Mouse (Mus musculus) ES-Bruce4 (cell line): ENCODE results near the gene Lrrc8c. TPM values are rescaled to one million over a fixed set of nuclear protein-coding genes. Genes with fewer than 3 reads are reported as not detected.

Source experiments
- H3K27ac ChIP-seq: 2 replicates; pipeline ENCODE4 v1.5.1; 2012; ENCODE audit warnings: low read length, inconsistent platforms; ENCODE audit not compliant: insufficient read depth
- H3K27me3 ChIP-seq: 2 replicates; pipeline ENCODE4 v1.6.1; 2012; ENCODE audit warnings: mild to moderate bottlenecking, low read length, inconsistent platforms; ENCODE audit not compliant: control insufficient read depth, poor library complexity, insufficient read depth, severe bottlenecking
- H3K36me3 ChIP-seq: 2 replicates; pipeline ENCODE4 v1.6.1; 2012; ENCODE audit warnings: inconsistent platforms, mild to moderate bottlenecking, low read length, moderate library complexity; ENCODE audit not compliant: control insufficient read depth, poor library complexity, insufficient read depth, severe bottlenecking
- H3K4me1 ChIP-seq: one replicate; pipeline ENCODE4 v1.8.1; 2011; ENCODE audit warnings: low read length; ENCODE audit not compliant: control insufficient read depth, insufficient read depth
- H3K4me3 ChIP-seq: 2 replicates; pipeline ENCODE4 v1.5.1; 2011; ENCODE audit warnings: low read depth, mild to moderate bottlenecking, low read length
- H3K9ac ChIP-seq: 2 replicates; pipeline ENCODE4 v1.6.1; 2012; ENCODE audit warnings: low read depth, mild to moderate bottlenecking, inconsistent platforms; ENCODE audit not compliant: poor library complexity, severe bottlenecking
- H3K9me3 ChIP-seq: replicated peaks from 2 replicates; pipeline ENCODE4 v1.6.1; 2012; ENCODE audit warnings: mild to moderate bottlenecking, low read length, inconsistent platforms; ENCODE audit not compliant: control insufficient read depth, poor library complexity, insufficient read depth, severe bottlenecking
- CTCF ChIP-seq: IDR thresholded peaks from one replicate; pipeline ENCODE4 v1.8.1; 2011; ENCODE audit warnings: low read depth, low read length
- EP300 ChIP-seq: IDR thresholded peaks from 2 replicates; pipeline ENCODE4 v1.6.1; 2011; ENCODE audit warnings: low read depth, low read length; ENCODE audit not compliant: insufficient read depth
- POLR2A ChIP-seq: IDR thresholded peaks from one replicate; pipeline ENCODE4 v1.8.1; 2011; ENCODE audit warnings: low read length; ENCODE audit not compliant: insufficient read depth
- polyA plus RNA-seq: library from polyadenylated mRNA; stranded (reverse); fragments of >200 nt; gene quantifications from 2 replicates; pipeline ENCODE4 v1.2.4, GENCODE M21; 2011; ENCODE audit warnings: low read depth; ENCODE audit not compliant: missing spikeins, insufficient read depth, insufficient read length

Gene Lrrc8c
- polyA plus RNA-seq, 1 experiment = 11.5 TPM

- Histone ChIP-seq H3K36me3 (no peaks in the 10 kb centered on the region), H3K9ac (no peak overlapping the region), H3K27ac (no peak overlapping the region), H3K4me3 (no peak overlapping the region), H3K4me1 (no peaks in the 10 kb centered on the region), H3K27me3 (no peaks in the 10 kb centered on the region), H3K9me3 (no peaks in the 10 kb centered on the region)
- no peak for TF ChIP-seq POLR2A
- TF ChIP-seq EP300 = no peak
- no peak for TF ChIP-seq CTCF
Observed at GRCm38 (mm10) chr5:105484247-105484646, 34.9 kb upstream of the Lrrc8c start.

GRCm38 (mm10) chr5:105484891-105485290 lies 34.3 kb upstream of the Lrrc8c start:
- no peak for TF ChIP-seq EP300
- no peak for TF ChIP-seq POLR2A
- no peak for TF ChIP-seq CTCF
- H3K9me3 ChIP-seq = no peaks in the 10 kb centered on the region
- no peak overlapping the region for H3K27ac ChIP-seq
- no peak overlapping the region for H3K9ac ChIP-seq
- H3K4me1 ChIP-seq = no peaks in the 10 kb centered on the region
- H3K4me3 ChIP-seq = no peak overlapping the region
- H3K36me3 ChIP-seq = no peaks in the 10 kb centered on the region
- H3K27me3 ChIP-seq = no peaks in the 10 kb centered on the region

DNA sequence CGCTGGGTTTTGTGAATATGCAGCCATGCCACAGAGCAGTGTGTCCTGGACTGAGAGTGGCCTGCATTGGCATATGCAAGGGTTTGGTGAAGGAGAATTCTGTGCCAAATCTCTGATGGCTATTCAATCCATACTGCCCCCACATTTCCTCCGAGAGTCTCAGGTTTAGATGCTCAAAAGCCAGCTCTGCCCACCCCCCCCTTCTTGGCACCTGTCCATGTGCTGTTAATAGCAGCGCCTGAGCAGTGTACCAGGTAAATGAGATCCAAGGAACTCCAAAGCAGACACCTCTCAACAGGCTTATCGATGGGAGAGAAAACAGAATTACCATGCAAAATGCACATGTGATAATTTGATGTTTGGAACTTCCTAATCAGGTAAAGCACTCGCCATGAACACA lies 29.0 kb upstream of the Lrrc8c start:
- no peaks in the 10 kb centered on the region for H3K36me3 ChIP-seq
- H3K4me3 ChIP-seq = no peak overlapping the region
- no peak overlapping the region for H3K9ac ChIP-seq
- no peaks in the 10 kb centered on the region for H3K4me1 ChIP-seq
- no peak overlapping the region for H3K27ac ChIP-seq
- no peaks in the 10 kb centered on the region for H3K9me3 ChIP-seq
- H3K27me3 ChIP-seq = no peaks in the 10 kb centered on the region
- TF ChIP-seq CTCF = no peak
- no peak for TF ChIP-seq EP300

GRCm38 (mm10) chr5:105491389-105491788 lies 27.8 kb upstream of the Lrrc8c start:
- TF ChIP-seq CTCF (peak; percentile 7), EP300 (no peak)
- H3K4me1 ChIP-seq = no peaks in the 10 kb centered on the region
- no peak overlapping the region for H3K9ac ChIP-seq
- H3K36me3 ChIP-seq = no peaks in the 10 kb centered on the region
- H3K27me3 ChIP-seq = no peaks in the 10 kb centered on the region
- no peaks in the 10 kb centered on the region for H3K9me3 ChIP-seq
- no peak overlapping the region for H3K4me3 ChIP-seq
- H3K27ac ChIP-seq = no peak overlapping the region

DNA sequence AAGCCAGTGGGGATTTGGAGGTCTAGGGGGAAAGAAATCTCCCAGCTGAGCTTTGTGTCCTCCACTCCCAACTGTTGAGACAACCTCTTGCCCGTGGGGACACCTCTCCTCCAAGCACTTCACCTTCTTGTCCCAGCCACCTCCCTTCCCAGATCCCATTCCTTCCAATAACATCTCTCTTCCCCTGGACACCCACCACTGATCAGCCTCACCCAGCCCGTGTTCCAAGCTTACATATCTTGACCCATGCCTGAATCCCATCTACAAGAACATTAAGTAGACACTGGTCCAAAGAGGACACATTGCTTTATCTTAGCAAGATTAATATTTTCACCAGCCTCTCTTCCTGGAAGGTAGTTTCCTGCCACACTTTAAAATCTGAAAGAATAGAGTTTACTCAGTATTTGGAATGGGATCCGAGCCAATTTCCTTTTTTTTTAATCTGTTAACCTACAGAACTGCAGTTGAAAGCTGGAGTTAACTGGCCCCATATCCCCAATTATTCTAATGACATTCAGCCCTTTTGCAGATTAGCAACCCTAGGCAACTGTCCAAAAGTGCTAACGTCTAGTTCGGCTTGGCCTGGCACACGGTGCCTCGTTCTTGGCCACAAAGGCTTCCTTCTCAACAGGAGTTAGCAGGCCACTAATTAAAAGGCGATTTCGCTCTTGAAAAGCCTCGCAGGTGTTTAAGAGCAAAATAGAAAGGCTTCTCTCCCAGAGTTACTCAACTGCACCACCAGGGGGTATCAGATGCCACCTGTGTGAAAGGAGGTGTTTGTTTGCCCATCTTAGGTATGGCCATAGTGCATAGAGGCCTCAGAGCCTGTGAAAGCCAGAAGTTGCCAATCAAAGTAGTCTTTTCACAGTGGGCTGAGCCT lies 26.6 kb upstream of the Lrrc8c start:
- Histone ChIP-seq H3K36me3 (no peaks in the 10 kb centered on the region), H3K9me3 (no peaks in the 10 kb centered on the region), H3K27ac (no peak overlapping the region), H3K9ac (no peak overlapping the region), H3K4me1 (no peaks in the 10 kb centered on the region), H3K4me3 (no peak overlapping the region), H3K27me3 (no peaks in the 10 kb centered on the region)
- TF ChIP-seq POLR2A (no peak), EP300 (no peak), CTCF (no peak)

GRCm38 (mm10) chr5:105493377-105493776 lies 25.8 kb upstream of the Lrrc8c start:
- H3K27ac ChIP-seq = no peak overlapping the region
- no peaks in the 10 kb centered on the region for H3K9me3 ChIP-seq
- no peak overlapping the region for H3K9ac ChIP-seq
- no peak overlapping the region for H3K4me3 ChIP-seq
- no peaks in the 10 kb centered on the region for H3K27me3 ChIP-seq
- H3K4me1 ChIP-seq = no peaks in the 10 kb centered on the region
- TF ChIP-seq POLR2A = no peak
- no peak for TF ChIP-seq EP300
- TF ChIP-seq CTCF = no peak
- H3K36me3 ChIP-seq = no peaks in the 10 kb centered on the region
